Mouse (Mus musculus): ENCODE measurements around the gene Chrna4.

Gene Chrna4

GRCm38 (mm10) chr2:181036561-181036960 is 6.8 kb downstream of the Chrna4 start:
- no peak for DNase-seq (ENCODE audit: low spot score)

- DNase-seq (ENCODE audit: low spot score) = no peak
These were observed 8.2 kb downstream of the Chrna4 start for GRCm38 (mm10) chr2:181035186-181035585.

- no peak for DNase-seq (ENCODE audit: low spot score)
These were observed 10.0 kb downstream of the Chrna4 start for GRCm38 (mm10) chr2:181033310-181033709.

- DNase-seq (ENCODE audit: low spot score) = no peak
These were observed 10.9 kb downstream of the Chrna4 start for GRCm38 (mm10) chr2:181032407-181032806.

GRCm38 (mm10) chr2:181031406-181031934 is 11.9 kb downstream of the Chrna4 start:
- no peak for DNase-seq (ENCODE audit: low spot score)

GRCm38 (mm10) chr2:181008339-181008738 is 35.0 kb downstream of the Chrna4 start:
- DNase-seq (ENCODE audit: low spot score) = no peak

GRCm38 (mm10) chr2:181007054-181007453 is 36.3 kb downstream of the Chrna4 start:
- DNase-seq (ENCODE audit: low spot score) = no peak

GRCm38 (mm10) chr2:180996905-180997304 is 46.4 kb downstream of the Chrna4 start:
- no peak for DNase-seq (ENCODE audit: low spot score)

- DNase-seq (ENCODE audit: low spot score) = no peak
These were observed 46.9 kb downstream of the Chrna4 start for GRCm38 (mm10) chr2:180996436-180996835.

GRCm38 (mm10) chr2:180995457-180995856 is 47.9 kb downstream of the Chrna4 start:
- DNase-seq (ENCODE audit: low spot score) = no peak

- DNase-seq (ENCODE audit: low spot score) = no peak
These were observed 49.0 kb downstream of the Chrna4 start for GRCm38 (mm10) chr2:180994360-180994759.

- DNase-seq (ENCODE audit: low spot score) = no peak
These were observed 53.0 kb downstream of the Chrna4 start for GRCm38 (mm10) chr2:180990347-180990746.

- DNase-seq (ENCODE audit: low spot score) = no peak
These were observed 54.4 kb downstream of the Chrna4 start for GRCm38 (mm10) chr2:180988948-180989347.

- DNase-seq (ENCODE audit: low spot score) = no peak
These were observed 54.9 kb downstream of the Chrna4 start for GRCm38 (mm10) chr2:180988347-180988913.

GRCm38 (mm10) chr2:180987432-180988030 is 55.8 kb downstream of the Chrna4 start:
- DNase-seq (ENCODE audit: low spot score) = no peak

- DNase-seq (ENCODE audit: low spot score) = no peak
These were observed 56.3 kb downstream of the Chrna4 start for GRCm38 (mm10) chr2:180987001-180987400.

- DNase-seq (ENCODE audit: low spot score) = no peak
These were observed 56.9 kb downstream of the Chrna4 start, which contains the start of gene Col20a1 for GRCm38 (mm10) chr2:180986449-180986848. Gene Col20a1, plus strand, starts transcription at chr2:180986535.

- DNase-seq (ENCODE audit: low spot score) = no peak
These were observed 57.7 kb downstream of the Chrna4 start for GRCm38 (mm10) chr2:180985635-180986034.

- no peak for DNase-seq (ENCODE audit: low spot score)
These were observed 62.2 kb downstream of the Chrna4 start for GRCm38 (mm10) chr2:180981133-180981532.
